Mouse (Mus musculus): Measurements from ENCODE around the gene Sumf2. TPM values are rescaled to one million over a fixed set of nuclear protein-coding genes. Genes with fewer than 3 reads are reported as not detected.
"Not testable (repeated sequence)": the region's sequence is repeated elsewhere in the genome, so short reads cannot be mapped to it uniquely, and the experiment has no call there.

Sumf2 gene
- polyA plus RNA-seq, 1 experiment, result 58.6 TPM

DNA sequence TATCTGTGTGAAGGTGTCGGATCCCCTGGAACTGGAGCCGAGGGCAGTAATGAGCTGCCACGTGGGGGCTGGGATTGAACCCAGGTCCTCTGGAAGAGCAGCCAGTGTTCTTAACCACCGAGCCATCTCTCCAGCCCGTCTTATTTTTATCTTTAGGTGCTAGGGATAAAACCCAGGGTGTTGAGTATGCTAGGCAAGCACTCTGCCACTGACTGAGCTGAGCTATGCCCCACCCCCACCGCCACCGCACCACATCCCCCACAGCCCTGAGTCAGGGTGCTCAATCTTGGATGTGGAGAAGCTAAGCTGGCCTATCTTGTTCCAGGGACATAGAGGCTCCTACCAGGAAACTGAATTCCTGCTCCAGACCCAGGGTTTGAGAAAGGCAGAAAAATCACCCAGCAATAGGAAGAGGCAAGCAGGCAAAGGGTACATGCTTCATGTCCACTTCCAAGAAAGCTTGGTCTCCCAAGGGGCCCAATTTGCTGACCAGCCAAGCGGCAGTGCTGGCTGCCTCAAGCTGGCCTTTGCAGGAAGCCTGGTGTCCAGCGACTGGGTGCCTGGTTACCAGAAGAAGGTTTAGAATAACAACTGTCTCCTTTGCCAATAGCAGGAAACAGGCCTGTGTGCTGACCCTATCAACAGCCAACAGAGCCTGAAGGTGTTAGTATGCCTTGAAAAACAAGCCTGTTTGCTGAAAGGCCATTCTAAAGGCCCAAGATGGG lies 31.1 kb downstream of the Sumf2 start:
- H3K36me3 ChIP-seq (ENCODE audit: control insufficient read depth, insufficient read depth, low read length, poor library complexity, severe bottlenecking), result peaks cover 18% of the 10 kb centered on the region
- H3K4me1 ChIP-seq (ENCODE audit: control insufficient read depth, insufficient read depth, low read length), result no peaks in the 10 kb centered on the region
- H3K9ac ChIP-seq (ENCODE audit: low read depth, poor library complexity, severe bottlenecking), result no peak overlapping the region
- H3K9me3 ChIP-seq (replicated peaks; ENCODE audit: control insufficient read depth, insufficient read depth, low read length, poor library complexity, severe bottlenecking), result no peaks in the 10 kb centered on the region
- TF ChIP-seq POLR2A (IDR thresholded peaks at IDR 0.05; ENCODE audit: insufficient read depth, low read length) (no peak), EP300 (IDR thresholded peaks at IDR 0.05; ENCODE audit: insufficient read depth, low read depth, low read length) (no peak), CTCF (IDR thresholded peaks at IDR 0.05; ENCODE audit: low read depth, low read length) (no peak)
- no peaks in the 10 kb centered on the region for H3K27me3 ChIP-seq (ENCODE audit: control insufficient read depth, insufficient read depth, low read length, poor library complexity, severe bottlenecking)
- H3K4me3 ChIP-seq (ENCODE audit: low read depth, low read length), result no peak overlapping the region
- H3K27ac ChIP-seq (ENCODE audit: insufficient read depth, low read length), result no peak overlapping the region

DNA sequence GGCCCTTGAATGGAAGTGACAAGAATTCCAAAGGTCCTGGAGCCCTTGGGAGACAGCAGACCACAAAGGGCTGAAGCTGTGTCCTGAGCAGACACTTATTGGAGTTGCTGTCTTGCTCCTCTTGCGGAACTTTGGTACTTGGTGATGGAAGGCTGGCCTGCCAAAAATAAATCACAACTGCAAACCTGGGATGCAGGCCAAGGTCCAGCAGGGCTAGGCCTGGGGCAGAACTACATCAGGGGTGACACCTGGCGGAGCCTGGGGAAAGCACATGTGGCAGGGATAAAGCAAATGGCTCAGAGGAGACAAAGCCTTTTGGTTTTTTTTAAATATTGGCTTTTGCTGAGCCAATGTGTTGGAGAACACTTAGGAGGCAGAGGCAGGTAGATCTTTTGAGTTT lies 32.2 kb downstream of the Sumf2 start:
- Histone ChIP-seq H3K27me3 (ENCODE audit: control insufficient read depth, insufficient read depth, low read length, poor library complexity, severe bottlenecking) (no peaks in the 10 kb centered on the region), H3K27ac (ENCODE audit: insufficient read depth, low read length) (no peak overlapping the region), H3K4me3 (ENCODE audit: low read depth, low read length) (no peak overlapping the region), H3K36me3 (ENCODE audit: control insufficient read depth, insufficient read depth, low read length, poor library complexity, severe bottlenecking) (peaks cover 23% of the 10 kb centered on the region), H3K9ac (ENCODE audit: low read depth, poor library complexity, severe bottlenecking) (no peak overlapping the region), H3K9me3 (replicated peaks; ENCODE audit: control insufficient read depth, insufficient read depth, low read length, poor library complexity, severe bottlenecking) (no peaks in the 10 kb centered on the region), H3K4me1 (ENCODE audit: control insufficient read depth, insufficient read depth, low read length) (no peaks in the 10 kb centered on the region)
- TF ChIP-seq EP300 (IDR thresholded peaks at IDR 0.05; ENCODE audit: insufficient read depth, low read depth, low read length) (no peak), CTCF (IDR thresholded peaks at IDR 0.05; ENCODE audit: low read depth, low read length) (peak; percentile 68)

- Histone ChIP-seq H3K4me1 (ENCODE audit: control insufficient read depth, insufficient read depth, low read length) (no peaks in the 10 kb centered on the region), H3K4me3 (ENCODE audit: low read depth, low read length) (no peak overlapping the region), H3K9me3 (replicated peaks; ENCODE audit: control insufficient read depth, insufficient read depth, low read length, poor library complexity, severe bottlenecking) (no peaks in the 10 kb centered on the region), H3K36me3 (ENCODE audit: control insufficient read depth, insufficient read depth, low read length, poor library complexity, severe bottlenecking) (peaks cover 30% of the 10 kb centered on the region), H3K27ac (ENCODE audit: insufficient read depth, low read length) (no peak overlapping the region), H3K27me3 (ENCODE audit: control insufficient read depth, insufficient read depth, low read length, poor library complexity, severe bottlenecking) (no peaks in the 10 kb centered on the region), H3K9ac (ENCODE audit: low read depth, poor library complexity, severe bottlenecking) (no peak overlapping the region)
- TF ChIP-seq CTCF (IDR thresholded peaks at IDR 0.05; ENCODE audit: low read depth, low read length) (no peak), POLR2A (IDR thresholded peaks at IDR 0.05; ENCODE audit: insufficient read depth, low read length) (no peak), EP300 (IDR thresholded peaks at IDR 0.05; ENCODE audit: insufficient read depth, low read depth, low read length) (no peak)
Observed at GRCm38 (mm10) chr5:129879888-129880287, 33.1 kb downstream of the Sumf2 start.

GRCm38 (mm10) chr5:129886271-129886670 lies 39.5 kb downstream of the Sumf2 start:
- Histone ChIP-seq H3K36me3 (ENCODE audit: control insufficient read depth, insufficient read depth, low read length, poor library complexity, severe bottlenecking) (peaks cover 29% of the 10 kb centered on the region), H3K4me3 (ENCODE audit: low read depth, low read length) (peak overlapping the region; percentile 86), H3K9ac (ENCODE audit: low read depth, poor library complexity, severe bottlenecking) (peak overlapping the region; percentile 91), H3K9me3 (replicated peaks; ENCODE audit: control insufficient read depth, insufficient read depth, low read length, poor library complexity, severe bottlenecking) (no peaks in the 10 kb centered on the region), H3K27me3 (ENCODE audit: control insufficient read depth, insufficient read depth, low read length, poor library complexity, severe bottlenecking) (no peaks in the 10 kb centered on the region), H3K27ac (ENCODE audit: insufficient read depth, low read length) (no peak overlapping the region), H3K4me1 (ENCODE audit: control insufficient read depth, insufficient read depth, low read length) (no peaks in the 10 kb centered on the region)
- no peak for TF ChIP-seq CTCF (IDR thresholded peaks at IDR 0.05; ENCODE audit: low read depth, low read length)
- no peak for TF ChIP-seq POLR2A (IDR thresholded peaks at IDR 0.05; ENCODE audit: insufficient read depth, low read length)
- no peak for TF ChIP-seq EP300 (IDR thresholded peaks at IDR 0.05; ENCODE audit: insufficient read depth, low read depth, low read length)

GRCm38 (mm10) chr5:129886911-129887636 lies 40.3 kb downstream of the Sumf2 start, which contains the start of gene Chchd2:
TSS of gene Chchd2 (minus strand) at chr5:129887470.
- Histone ChIP-seq H3K27me3 (ENCODE audit: control insufficient read depth, insufficient read depth, low read length, poor library complexity, severe bottlenecking) (no peaks in the 10 kb centered on the region), H3K27ac (ENCODE audit: insufficient read depth, low read length) (peak within 1 kb of the TSS; percentile 69), H3K9ac (ENCODE audit: low read depth, poor library complexity, severe bottlenecking) (peak within 1 kb of the TSS; percentile 91), H3K36me3 (ENCODE audit: control insufficient read depth, insufficient read depth, low read length, poor library complexity, severe bottlenecking) (peaks cover 21% of the 10 kb centered on the region), H3K4me1 (ENCODE audit: control insufficient read depth, insufficient read depth, low read length) (no peaks in the 10 kb centered on the region), H3K4me3 (ENCODE audit: low read depth, low read length) (peak within 1 kb of the TSS; percentile 86), H3K9me3 (replicated peaks; ENCODE audit: control insufficient read depth, insufficient read depth, low read length, poor library complexity, severe bottlenecking) (no peaks in the 10 kb centered on the region)
- TF ChIP-seq CTCF (IDR thresholded peaks at IDR 0.05; ENCODE audit: low read depth, low read length) (no peak), EP300 (IDR thresholded peaks at IDR 0.05; ENCODE audit: insufficient read depth, low read depth, low read length) (no peak), POLR2A (IDR thresholded peaks at IDR 0.05; ENCODE audit: insufficient read depth, low read length) (peak; percentile 86)

DNA sequence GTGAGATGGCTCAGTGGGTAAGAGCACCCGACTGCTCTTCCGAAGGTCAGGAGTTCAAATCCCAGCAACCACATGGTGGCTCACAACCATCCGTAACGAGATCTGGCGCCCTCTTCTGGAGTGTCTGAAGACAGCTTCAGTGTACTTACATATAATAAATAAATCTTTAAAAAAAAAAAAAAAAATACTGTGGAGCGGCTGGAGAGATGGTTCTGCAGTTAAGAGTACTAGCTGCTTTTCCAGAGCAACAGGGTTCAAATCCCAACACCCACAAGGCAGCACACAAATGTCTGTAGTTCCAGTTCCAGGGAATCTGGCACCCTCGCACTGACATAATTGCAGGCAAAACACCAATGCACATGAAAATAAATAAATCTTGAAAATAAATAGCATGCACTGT lies 43.6 kb downstream of the Sumf2 start:
- H3K4me3 ChIP-seq (ENCODE audit: low read depth, low read length); H3K4me1 ChIP-seq (ENCODE audit: control insufficient read depth, insufficient read depth, low read length); H3K27me3 ChIP-seq (ENCODE audit: control insufficient read depth, insufficient read depth, low read length, poor library complexity, severe bottlenecking); H3K9ac ChIP-seq (ENCODE audit: low read depth, poor library complexity, severe bottlenecking); H3K9me3 ChIP-seq (replicated peaks; ENCODE audit: control insufficient read depth, insufficient read depth, low read length, poor library complexity, severe bottlenecking); H3K36me3 ChIP-seq (ENCODE audit: control insufficient read depth, insufficient read depth, low read length, poor library complexity, severe bottlenecking); H3K27ac ChIP-seq (ENCODE audit: insufficient read depth, low read length): not testable (repeated sequence)
